Mouse (Mus musculus) midbrain, embryonic 14.5 days (tissue): ENCODE data around the gene Bbc3. TPM values are rescaled to one million over a fixed set of nuclear protein-coding genes. Genes with fewer than 3 reads are reported as not detected.
"Not testable (repeated sequence)": the region's sequence is repeated elsewhere in the genome, so short reads cannot be mapped to it uniquely, and the experiment has no call there.

ENCODE experiments used
- ATAC-seq: fragments of 200-750 bp; cut with Nextera tagmentation; 2 replicates; pipeline ENCODE4 v1.8.0; 2017; ENCODE audit warnings: moderate number of reproducible peaks, moderate library complexity; ENCODE audit not compliant: low FRiP score, low TSS enrichment
- DNase-seq: peaks from one replicate; pipeline ENCODE4 v3.0.0-alpha.2; 2015
- H3K27ac ChIP-seq: fragments of 300-500 bp; sonication (generic); replicated peaks from 2 replicates; pipeline ENCODE4 v1.5.1; 2014; ENCODE audit warnings: mild to moderate bottlenecking, low read depth, low read length, moderate library complexity
- H3K27me3 ChIP-seq: fragments of 300-500 bp; sonication (generic); 2 replicates; pipeline ENCODE4 v1.6.1; 2014; ENCODE audit warnings: low read length, control low read depth, mixed read lengths; ENCODE audit not compliant: control insufficient read depth, insufficient read depth
- H3K36me3 ChIP-seq: fragments of 300-500 bp; sonication (generic); 2 replicates; pipeline ENCODE4 v1.6.1; 2014; ENCODE audit warnings: low read length, control low read depth; ENCODE audit not compliant: control insufficient read depth, insufficient read depth
- H3K4me1 ChIP-seq: fragments of 300-500 bp; sonication (generic); 2 replicates; pipeline ENCODE4 v1.6.1; 2014; ENCODE audit warnings: mild to moderate bottlenecking, antibody characterized with exemption, low read length, control low read depth; ENCODE audit not compliant: control insufficient read depth, insufficient read depth
- H3K4me2 ChIP-seq: fragments of 300-500 bp; sonication (generic); 2 replicates; pipeline ENCODE4 v1.6.1; 2014; ENCODE audit warnings: mild to moderate bottlenecking, low read length, moderate library complexity
- H3K4me3 ChIP-seq: fragments of 300-500 bp; sonication (generic); replicated peaks from 2 replicates; pipeline ENCODE4 v1.5.1; 2014; ENCODE audit warnings: low read depth, low read length
- H3K9ac ChIP-seq: fragments of 300-500 bp; sonication (generic); replicated peaks from 2 replicates; pipeline ENCODE4 v1.6.1; 2014; ENCODE audit warnings: mild to moderate bottlenecking, low read length, moderate library complexity
- H3K9me3 ChIP-seq: fragments of 300-500 bp; sonication (generic); 2 replicates; pipeline ENCODE4 v1.6.1; 2016; ENCODE audit warnings: low read length, control low read depth, mixed read lengths; ENCODE audit not compliant: control insufficient read depth
- WGBS: fragments of 180-500 bp; shearing (Covaris S2); extraction: QIAGEN DNeasy Blood & Tissue Kit; methylation state at CpG from one replicate; pipeline ENCODE4 v1.1.7; 2014; 5-methylcytosine and 5-hydroxymethylcytosine counted together
- polyA plus RNA-seq: library from polyadenylated mRNA; unstranded; fragments of >200 nt; fragmentation: Nextera tagmentation; extraction: Ambion mirVana; gene quantifications from 2 replicates; pipeline ENCODE4 v1.2.1, GENCODE M21; 2014

Bbc3 gene
- 16.8 and 24.8 TPM in 2 replicates for polyA plus RNA-seq

GRCm38 (mm10) chr7:16308093-16308492 lies at the start of gene Bbc3:
Gene Bbc3, plus strand, starts transcription at chr7:16308393.
- peaks cover 26% of the 10 kb centered on the region for H3K4me1 ChIP-seq
- not testable (repeated sequence) for H3K27me3 ChIP-seq, H3K36me3 ChIP-seq, DNase-seq, H3K9me3 ChIP-seq, ATAC-seq
- H3K27ac ChIP-seq: peak within 1 kb of the TSS; percentile 70; the same call in 1 of the 2 replicates
- WGBS: 73% methylated on average over 1 of the region's 1 CpGs
- H3K4me2 ChIP-seq: peak within 1 kb of the TSS; percentile 97
- H3K4me3 ChIP-seq: peak within 1 kb of the TSS; percentile 67
- peak within 1 kb of the TSS; percentile 59 for H3K9ac ChIP-seq

GRCm38 (mm10) chr7:16259110-16259590 lies 49.0 kb upstream of the Bbc3 start, which contains the start of gene C5ar1:
Gene C5ar1, minus strand, starts transcription at chr7:16259540.
- H3K4me1 ChIP-seq: no peaks in the 10 kb centered on the region
- no peak within 1 kb of the TSS for H3K4me3 ChIP-seq
- no peak for DNase-seq
- WGBS: 91% methylated on average over 5 of the region's 5 CpGs
- no peak within 1 kb of the TSS for H3K4me2 ChIP-seq
- H3K27ac ChIP-seq: no peak within 1 kb of the TSS
- H3K9ac ChIP-seq: no peak within 1 kb of the TSS
- no peaks in the 10 kb centered on the region for H3K9me3 ChIP-seq
- no peak for ATAC-seq
- no peaks in the 10 kb centered on the region for H3K27me3 ChIP-seq
- H3K36me3 ChIP-seq: no peaks in the 10 kb centered on the region

GRCm38 (mm10) chr7:16261097-16261496 lies 47.1 kb upstream of the Bbc3 start:
- Histone ChIP-seq H3K4me3 (no peak overlapping the region), H3K27me3 (no peaks in the 10 kb centered on the region), H3K9me3 (peaks cover 5% of the 10 kb centered on the region; the same call in 1 of the 2 replicates), H3K9ac (no peak overlapping the region), H3K4me1 (no peaks in the 10 kb centered on the region), H3K36me3 (no peaks in the 10 kb centered on the region), H3K27ac (no peak overlapping the region), H3K4me2 (no peak overlapping the region)
- WGBS: 82% methylated on average over 1 of the region's 1 CpGs
- ATAC-seq: no peak
- no peak for DNase-seq

- Histone ChIP-seq H3K9me3 (peaks cover 5% of the 10 kb centered on the region; the same call in 1 of the 2 replicates), H3K4me3 (no peak overlapping the region), H3K4me1 (no peaks in the 10 kb centered on the region), H3K27me3 (no peaks in the 10 kb centered on the region), H3K27ac (no peak overlapping the region), H3K9ac (no peak overlapping the region), H3K36me3 (no peaks in the 10 kb centered on the region), H3K4me2 (no peak overlapping the region)
- peak; percentile 86 for DNase-seq
- WGBS: 33% methylated on average over 8 of the region's 8 CpGs
- no peak for ATAC-seq
These were observed 45.0 kb upstream of the Bbc3 start for GRCm38 (mm10) chr7:16263015-16263787.

GRCm38 (mm10) chr7:16263843-16264242 lies 44.4 kb upstream of the Bbc3 start:
- Histone ChIP-seq H3K4me1 (no peaks in the 10 kb centered on the region), H3K4me2 (no peak overlapping the region), H3K9me3 (peaks cover 5% of the 10 kb centered on the region; the same call in 1 of the 2 replicates), H3K36me3 (no peaks in the 10 kb centered on the region), H3K27ac (no peak overlapping the region), H3K27me3 (no peaks in the 10 kb centered on the region), H3K9ac (no peak overlapping the region), H3K4me3 (no peak overlapping the region)
- ATAC-seq (no peak), DNase-seq (no peak)
- 80% methylated on average over 5 of the region's 5 CpGs for WGBS

DNA sequence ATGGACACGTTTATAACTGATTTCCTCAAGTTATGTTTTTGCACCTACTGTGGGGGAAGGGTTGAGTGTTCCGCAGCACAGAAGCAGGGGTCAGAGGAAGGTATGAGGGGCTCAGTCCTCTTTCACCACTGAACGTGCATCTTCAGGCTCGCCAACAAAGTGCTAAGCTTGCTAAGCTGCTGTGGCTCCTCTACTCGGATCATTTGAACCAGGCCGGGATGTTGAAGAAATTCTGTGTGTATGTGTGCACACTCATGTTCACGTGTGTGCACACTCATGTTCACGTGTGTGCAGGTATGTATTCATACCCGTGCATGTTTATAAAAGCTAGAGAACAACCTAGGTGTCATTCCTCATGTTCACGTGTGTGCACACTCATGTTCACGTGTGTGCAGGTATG lies 42.3 kb upstream of the Bbc3 start:
- Histone ChIP-seq H3K9ac (no peak overlapping the region), H3K27ac (no peak overlapping the region), H3K27me3 (no peaks in the 10 kb centered on the region), H3K4me3 (no peak overlapping the region), H3K36me3 (no peaks in the 10 kb centered on the region), H3K4me2 (no peak overlapping the region), H3K9me3 (peaks cover 5% of the 10 kb centered on the region; the same call in 1 of the 2 replicates), H3K4me1 (no peaks in the 10 kb centered on the region)
- no peak for DNase-seq
- 90% methylated on average over 11 of the region's 11 CpGs for WGBS
- no peak for ATAC-seq

DNA sequence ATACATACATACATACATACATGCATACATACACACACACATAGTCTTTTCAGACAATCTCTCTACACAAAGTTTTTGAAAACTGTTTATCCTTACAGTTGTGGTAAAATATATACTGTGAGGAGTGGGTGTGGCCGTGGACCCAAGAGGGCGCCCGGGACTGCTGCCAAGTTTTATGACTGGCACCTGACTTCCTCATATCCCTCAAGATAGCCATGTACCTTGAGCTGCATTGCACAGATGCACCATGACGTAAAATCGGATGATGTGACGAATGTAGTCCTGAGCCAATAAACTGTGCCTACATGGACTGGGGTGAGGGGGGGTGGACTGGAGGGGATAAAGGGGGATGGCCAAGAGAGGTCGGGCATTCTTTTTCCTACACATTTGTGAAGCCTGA lies 41.6 kb upstream of the Bbc3 start:
- ATAC-seq, H3K4me3 ChIP-seq, H3K9ac ChIP-seq, DNase-seq, H3K36me3 ChIP-seq, H3K4me1 ChIP-seq, H3K27ac ChIP-seq, H3K4me2 ChIP-seq, H3K27me3 ChIP-seq, H3K9me3 ChIP-seq: not testable (repeated sequence)
- WGBS: 94% methylated on average over 7 of the region's 7 CpGs

GRCm38 (mm10) chr7:16271139-16271538 lies 37.1 kb upstream of the Bbc3 start:
- H3K36me3 ChIP-seq: peaks cover 13% of the 10 kb centered on the region
- 0 out of 2 replicates have a peak overlapping the region, but pooled peaks have one; percentile 88 for H3K9ac ChIP-seq
- DNase-seq: no peak
- peak overlapping the region; percentile 88 for H3K4me2 ChIP-seq
- H3K27me3 ChIP-seq: no peaks in the 10 kb centered on the region
- 47% methylated on average over 1 of the region's 1 CpGs for whole genome bisulfite sequencing
- H3K4me3 ChIP-seq: no peak overlapping the region
- H3K9me3 ChIP-seq: no peaks in the 10 kb centered on the region
- H3K27ac ChIP-seq: no peak overlapping the region
- no peak for ATAC-seq
- H3K4me1 ChIP-seq: peaks cover 22% of the 10 kb centered on the region

DNA sequence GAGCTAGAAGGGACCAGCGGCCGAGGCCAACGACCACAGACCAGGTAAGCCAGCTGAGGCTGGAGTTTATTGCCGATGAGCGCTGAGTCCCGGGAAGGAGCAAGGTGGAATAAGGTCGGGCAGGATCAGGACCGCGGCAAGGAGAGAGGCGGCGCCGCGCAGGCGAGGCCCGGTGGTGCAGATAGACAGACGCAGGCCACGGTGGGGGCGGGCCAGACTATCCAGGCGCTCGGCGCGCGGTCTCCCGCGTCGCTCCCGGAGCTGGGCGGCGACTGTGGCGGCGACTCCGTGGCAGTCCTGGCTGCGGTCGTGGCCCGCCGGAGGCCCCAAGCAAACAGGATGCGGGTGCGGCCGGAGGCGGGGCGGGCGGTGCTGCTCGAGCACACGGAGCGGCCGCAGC lies 35.5 kb upstream of the Bbc3 start:
- WGBS: under 1% methylated on average over 43 of the region's 46 CpGs

More for the DNA sequence above, 35.5 kb upstream of the Bbc3 start:
- Histone ChIP-seq H3K9ac (peak overlapping the region; percentile 88), H3K27me3 (no peaks in the 10 kb centered on the region), H3K36me3 (peaks cover 27% of the 10 kb centered on the region), H3K4me3 (peak overlapping the region; percentile 78), H3K4me2 (peak overlapping the region; percentile 88), H3K4me1 (peaks cover 22% of the 10 kb centered on the region), H3K9me3 (no peaks in the 10 kb centered on the region), H3K27ac (peak overlapping the region; percentile 95)
- DNase-seq (peak; percentile 84), ATAC-seq (peak; percentile 73)
